Mouse (Mus musculus): ENCODE measurements around the gene Crebl2.

GRCm38 (mm10) chr6:134781494-134781913, 48.5 kb upstream of the Crebl2 start:
- no peak for TF ChIP-seq POLR2A (IDR thresholded peaks at IDR 0.05; ENCODE audit: insufficient read depth, low read length)
- no peak for TF ChIP-seq CTCF (IDR thresholded peaks at IDR 0.05; ENCODE audit: low read depth, low read length)
- no peak for TF ChIP-seq EP300 (IDR thresholded peaks at IDR 0.05; ENCODE audit: insufficient read depth, low read depth, low read length)
